Mouse (Mus musculus) midbrain, embryonic 15.5 days (tissue): ENCODE data around the gene Clrn1. TPM values are rescaled to one million over a fixed set of nuclear protein-coding genes. Genes with fewer than 3 reads are reported as not detected.

ENCODE experiments used
- polyA plus RNA-seq: library from polyadenylated mRNA; unstranded; fragments of >200 nt; fragmentation: Nextera tagmentation; extraction: Ambion mirVana; gene quantifications from 2 replicates; pipeline ENCODE4 v1.2.1, GENCODE M21; 2015

Clrn1 gene
- polyA plus RNA-seq, 1 experiment from 2014 or later: 0.34 TPM

Other genes starting within 250 kb of the Clrn1 start
- gene Erich6, start 248.1 kb downstream of the Clrn1 start, polyA plus RNA-seq: 0.29 and 0.30 TPM in 2 replicates
- gene Siah2, start 192.9 kb downstream of the Clrn1 start, polyA plus RNA-seq: 9.9 and 10.2 TPM in 2 replicates
- gene Mindy4b-ps, start 63.0 kb downstream of the Clrn1 start, polyA plus RNA-seq: 0.08 and 0.14 TPM in 2 replicates
- 4.5 TPM in 2 replicates for gene Med12l, start 120.5 kb upstream of the Clrn1 start, polyA plus RNA-seq
- 1.1 and 1.4 TPM in 2 replicates for gene Gpr171, start 216.5 kb upstream of the Clrn1 start, polyA plus RNA-seq